Mouse (Mus musculus): ENCODE data around the gene Luzp2. TPM values are rescaled to one million over a fixed set of nuclear protein-coding genes. Genes with fewer than 3 reads are reported as not detected.
"Not testable (repeated sequence)": the region's sequence is repeated elsewhere in the genome, so short reads cannot be mapped to it uniquely, and the experiment has no call there.

Gene Luzp2
- polyA plus RNA-seq, 1 experiment = not detected

- Histone ChIP-seq H3K79me2 (ENCODE audit: control insufficient read depth, insufficient read depth) (no peaks in the 10 kb centered on the region), H3K4me3 (ENCODE audit: insufficient read depth, poor library complexity, severe bottlenecking) (no peak overlapping the region), H3ac (ENCODE audit: control insufficient read depth, insufficient read length, low read depth) (no peak overlapping the region), H3K36me3 (ENCODE audit: control insufficient read depth, insufficient read depth) (no peaks in the 10 kb centered on the region), H3K79me3 (ENCODE audit: low read depth) (no peaks in the 10 kb centered on the region), H3K27me3 (ENCODE audit: control insufficient read depth, insufficient read depth, insufficient read length) (no peaks in the 10 kb centered on the region)
- TF ChIP-seq MYOD1 (IDR thresholded peaks at IDR 0.05; ENCODE audit: control insufficient read depth, insufficient read length, low read depth) (no peak), USF1 (IDR thresholded peaks at IDR 0.05; ENCODE audit: low read depth) (no peak), MYOG (IDR thresholded peaks at IDR 0.05; ENCODE audit: control insufficient read depth, extremely low read depth, insufficient read length) (no peak), MAX (IDR thresholded peaks at IDR 0.05) (no peak), CTCF (IDR thresholded peaks at IDR 0.05; ENCODE audit: control insufficient read depth, insufficient read depth, insufficient read length) (no peak), FOSL1 (IDR thresholded peaks at IDR 0.05; ENCODE audit: insufficient read depth, low read length, poor library complexity, severe bottlenecking) (no peak), CEBPB (IDR thresholded peaks at IDR 0.05; ENCODE audit: low read depth) (no peak)
These were observed 174.0 kb downstream of the Luzp2 start for GRCm38 (mm10) chr7:55009173-55009771.

GRCm38 (mm10) chr7:55133850-55134249, 298.6 kb downstream of the Luzp2 start:
- not testable (repeated sequence) for H3K27me3 ChIP-seq (ENCODE audit: control insufficient read depth, insufficient read depth, insufficient read length); H3ac ChIP-seq (ENCODE audit: control insufficient read depth, insufficient read length, low read depth); H3K36me3 ChIP-seq (ENCODE audit: control insufficient read depth, insufficient read depth); H3K4me3 ChIP-seq (ENCODE audit: insufficient read depth, poor library complexity, severe bottlenecking); H3K79me2 ChIP-seq (ENCODE audit: control insufficient read depth, insufficient read depth); H3K79me3 ChIP-seq (ENCODE audit: low read depth)

- TF ChIP-seq CEBPB (IDR thresholded peaks at IDR 0.05; ENCODE audit: low read depth) = no peak
- TF ChIP-seq MYOD1 (IDR thresholded peaks at IDR 0.05; ENCODE audit: control insufficient read depth, insufficient read length, low read depth) = no peak
- TF ChIP-seq FOSL1 (IDR thresholded peaks at IDR 0.05; ENCODE audit: insufficient read depth, low read length, poor library complexity, severe bottlenecking) = no peak
- TF ChIP-seq MYOG (IDR thresholded peaks at IDR 0.05; ENCODE audit: control insufficient read depth, extremely low read depth, insufficient read length) = no peak
- no peak for TF ChIP-seq MAX (IDR thresholded peaks at IDR 0.05)
- no peak for TF ChIP-seq CTCF (IDR thresholded peaks at IDR 0.05; ENCODE audit: control insufficient read depth, insufficient read depth, insufficient read length)
- no peak for TF ChIP-seq USF1 (IDR thresholded peaks at IDR 0.05; ENCODE audit: low read depth)
- no peaks in the 10 kb centered on the region for H3K27me3 ChIP-seq (ENCODE audit: control insufficient read depth, insufficient read depth, insufficient read length)
These were observed 353.6 kb downstream of the Luzp2 start for GRCm38 (mm10) chr7:55188927-55189326.

GRCm38 (mm10) chr7:55189496-55189895, 354.2 kb downstream of the Luzp2 start:
- Histone ChIP-seq H3K79me3 (ENCODE audit: low read depth) (no peaks in the 10 kb centered on the region), H3K27me3 (ENCODE audit: control insufficient read depth, insufficient read depth, insufficient read length) (no peaks in the 10 kb centered on the region), H3K4me3 (ENCODE audit: insufficient read depth, poor library complexity, severe bottlenecking) (no peak overlapping the region), H3K79me2 (ENCODE audit: control insufficient read depth, insufficient read depth) (no peaks in the 10 kb centered on the region), H3ac (ENCODE audit: control insufficient read depth, insufficient read length, low read depth) (no peak overlapping the region), H3K36me3 (ENCODE audit: control insufficient read depth, insufficient read depth) (no peaks in the 10 kb centered on the region)
- TF ChIP-seq CTCF (IDR thresholded peaks at IDR 0.05; ENCODE audit: control insufficient read depth, insufficient read depth, insufficient read length) (no peak), FOSL1 (IDR thresholded peaks at IDR 0.05; ENCODE audit: insufficient read depth, low read length, poor library complexity, severe bottlenecking) (no peak), MAX (IDR thresholded peaks at IDR 0.05) (no peak), CEBPB (IDR thresholded peaks at IDR 0.05; ENCODE audit: low read depth) (no peak), MYOG (IDR thresholded peaks at IDR 0.05; ENCODE audit: control insufficient read depth, extremely low read depth, insufficient read length) (no peak), USF1 (IDR thresholded peaks at IDR 0.05; ENCODE audit: low read depth) (no peak), MYOD1 (IDR thresholded peaks at IDR 0.05; ENCODE audit: control insufficient read depth, insufficient read length, low read depth) (no peak)

More at GRCm38 (mm10) chr7:55188927-55189326, 353.6 kb downstream of the Luzp2 start:
- no peak overlapping the region for H3K4me3 ChIP-seq (ENCODE audit: insufficient read depth, poor library complexity, severe bottlenecking)
- no peaks in the 10 kb centered on the region for H3K36me3 ChIP-seq (ENCODE audit: control insufficient read depth, insufficient read depth)
- H3K79me2 ChIP-seq (ENCODE audit: control insufficient read depth, insufficient read depth) = no peaks in the 10 kb centered on the region
- no peaks in the 10 kb centered on the region for H3K79me3 ChIP-seq (ENCODE audit: low read depth)
- H3ac ChIP-seq (ENCODE audit: control insufficient read depth, insufficient read length, low read depth) = no peak overlapping the region

GRCm38 (mm10) chr7:55190655-55191054, 355.4 kb downstream of the Luzp2 start:
- Histone ChIP-seq H3K36me3 (ENCODE audit: control insufficient read depth, insufficient read depth) (no peaks in the 10 kb centered on the region), H3ac (ENCODE audit: control insufficient read depth, insufficient read length, low read depth) (no peak overlapping the region), H3K4me3 (ENCODE audit: insufficient read depth, poor library complexity, severe bottlenecking) (no peak overlapping the region), H3K27me3 (ENCODE audit: control insufficient read depth, insufficient read depth, insufficient read length) (no peaks in the 10 kb centered on the region), H3K79me2 (ENCODE audit: control insufficient read depth, insufficient read depth) (no peaks in the 10 kb centered on the region), H3K79me3 (ENCODE audit: low read depth) (no peaks in the 10 kb centered on the region)
- no peak for TF ChIP-seq MYOD1 (IDR thresholded peaks at IDR 0.05; ENCODE audit: control insufficient read depth, insufficient read length, low read depth)
- TF ChIP-seq FOSL1 (IDR thresholded peaks at IDR 0.05; ENCODE audit: insufficient read depth, low read length, poor library complexity, severe bottlenecking) = no peak
- no peak for TF ChIP-seq MAX (IDR thresholded peaks at IDR 0.05)
- TF ChIP-seq CEBPB (IDR thresholded peaks at IDR 0.05; ENCODE audit: low read depth) = no peak
- TF ChIP-seq MYOG (IDR thresholded peaks at IDR 0.05; ENCODE audit: control insufficient read depth, extremely low read depth, insufficient read length) = no peak
- no peak for TF ChIP-seq USF1 (IDR thresholded peaks at IDR 0.05; ENCODE audit: low read depth)
- TF ChIP-seq CTCF (IDR thresholded peaks at IDR 0.05; ENCODE audit: control insufficient read depth, insufficient read depth, insufficient read length) = no peak

GRCm38 (mm10) chr7:55198806-55199205, 363.5 kb downstream of the Luzp2 start:
- Histone ChIP-seq H3ac (ENCODE audit: control insufficient read depth, insufficient read length, low read depth) (no peak overlapping the region), H3K79me2 (ENCODE audit: control insufficient read depth, insufficient read depth) (no peaks in the 10 kb centered on the region)
- TF ChIP-seq MYOD1 (IDR thresholded peaks at IDR 0.05; ENCODE audit: control insufficient read depth, insufficient read length, low read depth) (no peak), USF1 (IDR thresholded peaks at IDR 0.05; ENCODE audit: low read depth) (no peak), CTCF (IDR thresholded peaks at IDR 0.05; ENCODE audit: control insufficient read depth, insufficient read depth, insufficient read length) (no peak), CEBPB (IDR thresholded peaks at IDR 0.05; ENCODE audit: low read depth) (no peak), FOSL1 (IDR thresholded peaks at IDR 0.05; ENCODE audit: insufficient read depth, low read length, poor library complexity, severe bottlenecking) (no peak), MAX (IDR thresholded peaks at IDR 0.05) (no peak), MYOG (IDR thresholded peaks at IDR 0.05; ENCODE audit: control insufficient read depth, extremely low read depth, insufficient read length) (no peak)

More at GRCm38 (mm10) chr7:55198806-55199205, 363.5 kb downstream of the Luzp2 start:
- H3K79me3 ChIP-seq (ENCODE audit: low read depth) = no peaks in the 10 kb centered on the region
- H3K4me3 ChIP-seq (ENCODE audit: insufficient read depth, poor library complexity, severe bottlenecking) = no peak overlapping the region
- H3K27me3 ChIP-seq (ENCODE audit: control insufficient read depth, insufficient read depth, insufficient read length) = no peaks in the 10 kb centered on the region
- no peaks in the 10 kb centered on the region for H3K36me3 ChIP-seq (ENCODE audit: control insufficient read depth, insufficient read depth)

Data from C2C12 (cell line).